Mouse (Mus musculus): ENCODE data around the gene Rnase11.
"Not testable (repeated sequence)": the region's sequence is repeated elsewhere in the genome, so short reads cannot be mapped to it uniquely, and the experiment has no call there.

Gene Rnase11

GRCm38 (mm10) chr14:51079180-51079579 is 29.2 kb upstream of the Rnase11 start:
- DNase-seq: no peak

DNA sequence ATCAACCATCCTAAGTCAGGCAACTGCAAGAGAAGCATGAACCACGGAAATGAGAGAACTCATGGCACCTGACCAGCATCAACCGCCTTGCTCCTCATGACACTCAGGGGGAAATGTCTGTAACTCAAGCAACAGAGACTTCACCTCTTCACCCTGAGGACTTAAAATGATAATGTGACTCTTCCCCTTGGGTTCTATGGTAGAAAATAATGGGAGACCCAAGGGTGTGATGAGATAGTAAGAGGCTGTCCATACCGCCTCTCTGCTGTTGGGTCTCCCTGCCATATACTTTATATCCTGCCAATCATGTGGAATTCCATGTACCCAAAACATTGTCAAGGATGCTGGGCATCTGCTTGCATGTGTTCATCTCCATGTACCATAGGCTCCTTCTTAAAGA is 24.4 kb upstream of the Rnase11 start, which contains the start of gene Olfr750:
Gene Olfr750 (minus strand): TSS at position 101 of the 400 bp plus-strand sequence.
- DNase-seq: no peak

DNA sequence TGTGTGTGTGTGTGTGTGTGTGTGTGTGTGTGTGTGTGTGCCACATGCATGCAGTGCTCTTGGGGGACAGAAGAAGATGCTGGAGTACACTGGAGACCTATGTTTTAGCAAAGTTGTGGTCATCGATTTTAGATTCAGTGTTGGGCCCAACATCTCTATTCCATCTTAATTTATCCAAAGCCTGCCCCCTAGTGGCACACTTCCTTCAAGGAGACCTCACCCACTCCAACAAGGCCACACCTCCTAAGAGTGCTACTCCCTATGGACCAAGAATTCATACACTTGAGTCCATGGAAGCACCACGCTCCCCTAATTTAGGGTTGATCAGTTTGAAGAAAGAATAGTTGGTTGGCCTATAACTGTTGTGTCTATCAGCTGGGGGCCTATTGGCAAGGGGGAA is 19.7 kb upstream of the Rnase11 start:
- peak; percentile 60 for DNase-seq

DNA sequence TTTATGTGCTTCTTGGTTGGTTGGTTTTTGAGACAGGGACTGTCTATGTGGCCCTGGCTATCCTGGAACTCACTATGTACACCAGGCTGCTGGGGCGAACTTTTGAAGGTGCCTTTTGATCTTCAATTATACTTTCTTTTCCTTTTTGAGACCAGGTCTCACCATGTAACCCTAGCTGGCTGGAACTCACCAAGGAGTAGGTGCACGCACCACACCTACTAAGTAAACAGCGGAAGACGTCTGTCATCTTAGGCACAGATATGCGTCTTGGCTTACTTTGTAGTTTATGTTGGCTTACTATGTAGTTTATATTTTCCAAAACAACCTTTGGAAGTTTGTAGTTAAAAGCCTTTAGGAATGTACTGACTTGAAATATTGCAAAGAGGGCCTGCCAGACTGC is 19.0 kb upstream of the Rnase11 start:
- DNase-seq: no peak

GRCm38 (mm10) chr14:51060761-51061160 is 10.8 kb upstream of the Rnase11 start:
- no peak for DNase-seq

DNA sequence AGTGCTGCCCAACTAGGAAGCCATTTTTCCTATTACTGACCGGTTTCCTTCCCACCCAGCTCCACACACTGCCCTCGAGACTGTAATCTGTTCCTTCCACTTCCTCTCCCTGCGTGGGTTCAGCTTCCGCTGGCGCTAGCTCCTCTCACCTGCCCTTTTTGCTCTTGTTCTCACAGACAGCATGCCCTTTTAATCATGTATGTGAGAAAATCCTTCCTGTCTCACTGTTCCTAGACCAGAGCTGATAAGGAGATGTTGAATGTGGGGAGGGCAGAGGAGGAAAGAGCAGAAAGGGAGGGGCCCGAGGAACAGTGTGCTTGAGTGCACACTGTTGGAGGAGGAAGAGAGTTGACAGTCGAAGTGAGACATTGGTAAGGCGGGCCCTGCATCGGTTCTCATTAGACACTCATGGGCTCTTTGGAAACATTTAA is 7.5 kb upstream of the Rnase11 start, which contains the start of gene Rnase12:
Gene Rnase12 (minus strand): TSS at position 261 of the 431 bp plus-strand sequence.
- no peak for DNase-seq

DNA sequence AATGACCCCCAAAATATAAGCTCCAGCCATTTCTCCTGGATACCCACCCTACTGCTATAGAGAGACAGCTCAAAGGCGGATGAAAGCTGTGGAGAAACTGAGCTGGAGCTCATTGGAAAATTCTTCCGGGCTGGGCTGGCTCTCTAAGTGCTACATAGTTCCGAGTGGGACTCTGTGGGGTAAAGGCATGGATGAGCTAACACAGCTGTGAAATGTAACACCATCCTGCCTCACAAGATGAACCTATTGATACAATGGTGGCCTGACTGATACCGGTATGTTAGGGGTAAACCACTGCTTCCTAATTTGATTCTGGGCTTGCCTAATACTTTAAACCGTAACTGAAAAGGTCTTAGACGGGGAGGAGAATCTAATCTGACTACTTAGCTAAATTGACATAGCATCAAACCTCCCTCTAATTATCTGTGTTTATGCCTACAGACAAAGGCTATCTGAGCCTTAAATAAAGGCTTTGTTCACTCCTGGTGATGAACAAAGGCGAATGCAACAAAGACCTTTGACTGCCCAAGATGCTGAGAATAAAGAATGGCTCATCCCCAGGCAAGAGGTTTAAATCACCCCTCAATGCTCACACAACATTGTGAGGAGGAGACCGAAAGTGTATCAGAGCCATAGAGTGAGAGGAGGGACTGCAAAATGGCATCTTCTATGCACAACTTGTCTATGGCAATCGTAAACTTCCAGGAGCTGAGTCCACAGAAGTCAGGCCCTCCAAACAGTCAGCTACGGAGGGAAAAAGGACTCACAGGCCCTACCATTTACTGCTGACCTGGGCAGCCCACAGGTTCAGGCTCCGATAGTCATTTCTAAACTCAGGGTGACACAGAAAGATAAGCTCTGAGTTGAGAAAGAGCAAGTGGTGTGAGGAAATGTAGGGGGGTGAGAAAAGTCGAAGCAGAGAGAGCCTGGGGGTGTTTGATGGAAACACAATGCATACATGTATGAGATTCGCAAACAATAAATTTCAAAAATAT is 4.6 kb upstream of the Rnase11 start:
- DNase-seq: no peak

- no peak for DNase-seq
Measured at GRCm38 (mm10) chr14:51053176-51053575, 3.2 kb upstream of the Rnase11 start.

- DNase-seq: no peak
Measured at GRCm38 (mm10) chr14:51051941-51052340, 2.0 kb upstream of the Rnase11 start.

- no peak for DNase-seq
Measured at GRCm38 (mm10) chr14:51047846-51048245, 2.1 kb downstream of the Rnase11 start.

- no peak for DNase-seq
Measured at GRCm38 (mm10) chr14:51041769-51042168, 8.2 kb downstream of the Rnase11 start, which contains the start of gene Rnase9. Rnase9 (minus strand) TSS chr14:51041869.

- no peak for DNase-seq
Measured at GRCm38 (mm10) chr14:51036214-51036613, 13.7 kb downstream of the Rnase11 start.

- no peak for DNase-seq
Measured at GRCm38 (mm10) chr14:51035206-51035605, 14.8 kb downstream of the Rnase11 start.

GRCm38 (mm10) chr14:51027387-51028155 is 22.4 kb downstream of the Rnase11 start:
- DNase-seq: no peak

DNA sequence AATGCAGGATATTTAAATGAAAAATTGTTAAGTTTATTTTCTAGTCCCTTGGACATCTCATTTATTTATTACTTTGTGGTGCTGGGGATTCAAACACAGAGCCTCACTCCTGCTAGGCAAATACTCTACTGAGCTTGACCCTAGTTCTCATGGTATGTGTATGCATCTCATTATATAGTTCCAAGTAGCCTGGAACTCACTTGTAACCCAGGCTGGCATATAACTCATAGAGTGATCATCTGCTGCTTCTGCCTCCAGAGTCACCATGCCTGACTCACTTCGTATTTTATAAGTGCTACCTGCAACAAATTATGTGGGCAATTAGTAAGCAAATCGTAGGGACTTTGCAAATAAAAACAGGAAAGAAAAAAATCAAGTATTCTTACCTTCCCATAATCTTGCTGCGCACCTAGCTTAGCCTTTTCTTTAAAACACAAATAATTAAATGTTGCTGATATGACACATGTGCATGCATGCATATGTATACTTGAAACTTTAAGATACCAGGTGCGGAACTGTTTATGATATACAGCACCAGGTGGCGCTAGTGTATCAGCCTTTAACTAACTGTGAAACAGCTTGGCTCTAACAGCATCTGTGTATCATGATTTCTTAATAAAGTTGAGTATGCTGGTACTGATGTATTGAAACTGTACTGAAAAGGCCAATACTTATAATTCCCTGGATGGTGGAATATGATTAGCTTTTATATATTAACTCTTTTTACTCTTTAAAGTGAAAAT is 23.4 kb downstream of the Rnase11 start:
- peak; percentile 81 for DNase-seq

- DNase-seq: no peak
Measured at GRCm38 (mm10) chr14:51024820-51025219, 25.1 kb downstream of the Rnase11 start.

DNA sequence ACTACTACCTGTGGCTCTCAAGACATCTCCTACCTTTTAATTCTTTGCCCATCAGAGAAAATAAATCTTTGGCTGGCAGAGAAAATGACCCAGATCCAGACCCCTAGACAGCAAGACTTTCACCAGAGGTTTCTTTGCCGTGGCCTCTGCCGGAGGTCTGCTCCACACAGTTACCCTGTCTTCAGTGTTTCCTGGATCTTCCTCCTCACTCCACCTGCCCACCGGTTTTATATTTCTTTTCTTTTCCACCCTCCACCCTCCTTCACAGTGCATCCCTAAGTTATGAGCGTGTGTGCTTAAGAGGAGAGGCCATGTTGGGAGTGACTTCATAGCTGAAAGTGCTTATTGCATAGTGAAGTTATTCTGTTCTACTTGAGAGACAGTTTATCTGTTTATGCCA is 26.5 kb downstream of the Rnase11 start:
- DNase-seq: no peak

DNA sequence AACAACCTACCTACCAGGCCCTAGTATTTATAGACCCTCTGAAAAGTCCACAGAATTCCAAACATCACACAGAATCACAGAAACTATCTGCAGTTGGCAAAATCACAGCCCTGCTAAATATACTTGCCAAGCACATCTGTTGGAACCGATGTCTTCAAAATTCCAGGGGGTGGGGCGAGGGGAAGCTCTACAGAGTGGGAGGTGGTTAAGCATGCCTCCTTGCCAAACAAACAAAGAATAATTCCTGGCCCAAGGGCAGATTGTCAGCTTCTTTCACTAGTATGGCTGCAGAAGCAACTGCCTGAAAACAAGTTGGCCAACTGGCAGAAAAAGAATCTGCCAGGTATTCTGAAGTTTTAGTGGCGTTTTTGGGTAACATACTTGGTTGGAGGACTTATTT is 32.7 kb downstream of the Rnase11 start:
- no peak for DNase-seq

- DNase-seq: no peak
Measured at GRCm38 (mm10) chr14:51015780-51016179, 34.2 kb downstream of the Rnase11 start.

GRCm38 (mm10) chr14:51014724-51015123 is 35.2 kb downstream of the Rnase11 start:
- DNase-seq: not testable (repeated sequence)

DNA sequence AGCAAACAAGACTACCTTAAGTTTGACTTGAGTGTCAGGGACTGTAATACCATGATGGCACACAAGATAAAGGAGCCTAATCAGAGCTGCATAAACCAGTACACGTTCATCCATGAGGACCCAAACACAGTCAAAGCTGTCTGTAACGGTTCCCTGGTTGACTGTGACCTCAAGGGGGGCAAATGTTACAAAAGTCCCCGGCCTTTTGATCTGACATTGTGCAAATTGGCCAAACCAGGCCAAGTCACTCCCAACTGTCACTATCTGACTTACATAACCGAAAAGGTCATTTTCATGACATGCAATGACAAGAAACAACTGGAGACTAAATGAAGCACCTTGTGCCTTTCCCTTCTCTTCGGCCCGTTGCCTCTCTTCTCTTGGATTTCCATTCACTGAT is 40.4 kb downstream of the Rnase11 start:
- no peak for DNase-seq

DNA sequence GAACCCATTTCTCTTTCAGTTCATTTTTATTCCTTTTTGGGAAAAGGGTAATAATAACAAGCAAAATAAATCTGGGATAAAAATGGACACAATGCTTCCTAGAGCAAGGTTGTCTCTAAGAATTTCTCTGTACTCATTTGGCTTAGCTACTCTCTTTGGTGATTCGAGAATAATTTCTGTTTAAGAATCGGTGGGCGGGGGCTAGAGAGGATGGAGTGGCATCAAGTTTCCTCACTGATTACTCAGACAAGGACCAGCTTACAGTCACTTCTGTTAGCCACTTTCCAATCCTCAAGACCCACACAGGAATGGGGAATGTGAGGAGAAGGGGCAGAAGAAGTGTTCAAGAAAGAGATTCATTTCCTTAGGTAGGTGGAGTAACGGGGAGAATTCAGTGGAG is 41.2 kb downstream of the Rnase11 start:
- no peak for DNase-seq

All from embryo, embryonic 11 days (tissue).